Comparison of ENCODE assay signal across 22 mouse cellular contexts in genomic region chr6:31411017-31411416, GRCm38 (mm10).
"Had no signal": no experiment of that assay in that cellular context is flagged by ENCODE, and none has a peak within 500 bp of the region (broad histone marks: within the 10 kb centered on the region; RNA-seq: fewer than 3 reads in every experiment).

No protein-coding gene starts in this region.

- H3K4me3 ChIP-seq: kidney, embryonic 15.5 days; limb, embryonic 12.5 days; limb, embryonic 15.5 days; liver, embryonic 13.5 days; midbrain, embryonic 10.5 days; midbrain, embryonic 13.5 days; myocyte; neural tube, embryonic 13.5 days; stomach, embryonic 15.5 days had no signal

- H3K9ac ChIP-seq: kidney, embryonic 15.5 days; limb, embryonic 12.5 days; limb, embryonic 15.5 days; liver, embryonic 13.5 days; midbrain, embryonic 13.5 days; neural tube, embryonic 13.5 days; stomach, embryonic 15.5 days had no signal

- H3K27ac ChIP-seq: kidney, embryonic 15.5 days; limb, embryonic 12.5 days; limb, embryonic 15.5 days; liver, embryonic 13.5 days; midbrain, embryonic 10.5 days; midbrain, embryonic 13.5 days; neural tube, embryonic 13.5 days; stomach, embryonic 15.5 days had no signal

- H3K9me3 ChIP-seq: kidney, embryonic 15.5 days; limb, embryonic 12.5 days; limb, embryonic 15.5 days; liver, embryonic 13.5 days; midbrain, embryonic 10.5 days; midbrain, embryonic 13.5 days; neural tube, embryonic 13.5 days; stomach, embryonic 15.5 days had no signal

- H3K36me3 ChIP-seq: kidney, embryonic 15.5 days; limb, embryonic 12.5 days; limb, embryonic 15.5 days; liver, embryonic 13.5 days; midbrain, embryonic 10.5 days; midbrain, embryonic 13.5 days; neural tube, embryonic 13.5 days; stomach, embryonic 15.5 days had no signal

- DNase-seq: kidney, adult 8-10 months; kidney, postnatal 10 days; kidney, postnatal 36 days; left cerebral cortex, postnatal 4 days; liver, embryonic 13.5 days; lung, adult 2 months; lung, postnatal 14 days; lung, postnatal 4 days; retina, postnatal 1 day; right cerebral cortex, postnatal 25 days; spleen, adult 18-20 months; thymus, postnatal 25 days had no signal

- H3K4me1 ChIP-seq: limb, embryonic 15.5 days had no signal

- H3K27me3 ChIP-seq: kidney, embryonic 15.5 days; limb, embryonic 12.5 days; limb, embryonic 15.5 days; liver, embryonic 13.5 days; midbrain, embryonic 13.5 days; neural tube, embryonic 13.5 days; stomach, embryonic 15.5 days had no signal

- ATAC-seq: intestine, postnatal 0 days; midbrain, embryonic 13.5 days; midbrain, embryonic 16.5 days had no signal
